Mouse (Mus musculus) Patski (cell line): ENCODE results near the gene Olfr549. TPM values are rescaled to one million over a fixed set of nuclear protein-coding genes. Genes with fewer than 3 reads are reported as not detected.

Experiments used
- ATAC-seq: fragments of 100-300 bp; one replicate; pipeline ENCODE4 v1.8.0; 2021
- CTCF ChIA-PET: fragments of 350-600 bp; sonication (Branson Sonifier 250); formaldehyde crosslinking; loops from one replicate; lab custom pipeline; 2022; ENCODE audit warnings: inconsistent platforms; lab: Charles Lee
- POLR2A ChIA-PET: fragments of 350-600 bp; sonication (Branson Sonifier 250); formaldehyde crosslinking; loops from one replicate; lab custom pipeline; 2022; ENCODE audit warnings: antibody characterized with exemption, inconsistent platforms; lab: Charles Lee
- DNase-seq: peaks from one replicate; pipeline ENCODE4 v3.0.0-alpha.2; 2011; ENCODE audit warnings: low read depth, low spot score
- H3K27me3 ChIP-seq: fragments of 371-371 bp; one replicate; pipeline ENCODE4 v1.5.1; 2021
- CTCF ChIP-seq: fragments of 100-300 bp; IDR thresholded peaks from one replicate; pipeline ENCODE4 v1.5.1; 2021
- in situ Hi-C: fragments of 300-500 bp; cut with MboI; formaldehyde crosslinking; loops from 3 replicates; pipeline ENCODE4 v1.11.1; 2018; ENCODE audit warnings: low pct_unique_long_range_greater_than_20kb, mixed read lengths
- polyA plus RNA-seq: library from polyadenylated mRNA; unstranded; gene quantifications from one replicate; pipeline ENCODE4 v1.2.3, GENCODE M21; 2021

Olfr549 gene
- not detected for polyA plus RNA-seq

GRCm38 (mm10) chr7:102549570-102549969 is at the start of gene Olfr549:
Gene Olfr549, plus strand, starts transcription at chr7:102549870.
- ATAC-seq (no peak), DNase-seq (no peak)
- no peak for TF ChIP-seq CTCF
- in situ Hi-C loops = no loop called here
- CTCF ChIA-PET = no interaction called here
- H3K27me3 ChIP-seq = peaks cover 13% of the 10 kb centered on the region
- POLR2A ChIA-PET = no interaction called here

- POLR2A ChIA-PET = no interaction called here
- in situ Hi-C loops = no loop called here
- no peak for TF ChIP-seq CTCF
- no peak for DNase-seq
- CTCF ChIA-PET = no interaction called here
- ATAC-seq = no peak
- peaks cover 3% of the 10 kb centered on the region for H3K27me3 ChIP-seq
Observed at GRCm38 (mm10) chr7:102501986-102502385, 47.7 kb upstream of the Olfr549 start.

GRCm38 (mm10) chr7:102506848-102507247 is 42.8 kb upstream of the Olfr549 start:
- in situ Hi-C loops = loop anchor here (5.0 kb wide), 2 partner anchors 130 to 410 kb away; partner anchors contain the start of genes Olfr554 and Olfr571
- DNase-seq (peak; percentile 22), ATAC-seq (peak; percentile 86)
- ChIA-PET CTCF (interaction anchor here (1.4 kb wide), 1 partner anchor 129 kb away, joined by 4 read pairs; no protein-coding TSS in a partner anchor), POLR2A (no interaction called here)
- TF ChIP-seq CTCF = peak; percentile 86
- no peaks in the 10 kb centered on the region for H3K27me3 ChIP-seq

- POLR2A ChIA-PET = no interaction called here
- ATAC-seq (no peak), DNase-seq (no peak)
- in situ Hi-C loops = loop anchor here (5.0 kb wide), 2 partner anchors 129 to 409 kb away; partner anchors contain the start of genes Olfr554 and Olfr571
- TF ChIP-seq CTCF = no peak
- H3K27me3 ChIP-seq = no peaks in the 10 kb centered on the region
- CTCF ChIA-PET = interaction anchor here (1.4 kb wide), 1 partner anchor 128 kb away, joined by 4 read pairs; no protein-coding TSS in a partner anchor
Observed at GRCm38 (mm10) chr7:102508066-102508465, 41.6 kb upstream of the Olfr549 start.

GRCm38 (mm10) chr7:102508666-102509065 is 41.0 kb upstream of the Olfr549 start:
- CTCF ChIA-PET = no interaction called here
- TF ChIP-seq CTCF = no peak
- in situ Hi-C loops = loop anchor here (5.0 kb wide), 2 partner anchors 129 to 409 kb away; partner anchors contain the start of genes Olfr554 and Olfr571
- H3K27me3 ChIP-seq = no peaks in the 10 kb centered on the region
- ATAC-seq (no peak), DNase-seq (no peak)
- POLR2A ChIA-PET = no interaction called here

- ATAC-seq (no peak), DNase-seq (no peak)
- in situ Hi-C loops = loop anchor here (5.0 kb wide), 2 partner anchors 128 to 408 kb away; partner anchors contain the start of genes Olfr554 and Olfr571
- TF ChIP-seq CTCF = no peak
- CTCF ChIA-PET = no interaction called here
- POLR2A ChIA-PET = no interaction called here
- no peaks in the 10 kb centered on the region for H3K27me3 ChIP-seq
Observed at GRCm38 (mm10) chr7:102509726-102510125, 39.9 kb upstream of the Olfr549 start.

GRCm38 (mm10) chr7:102511927-102512326 is 37.7 kb upstream of the Olfr549 start:
- ChIA-PET CTCF (interaction anchor here (1.7 to 1.8 kb wide), 2 partner anchors 12 to 125 kb away, joined by 3 to 17 read pairs; partner anchors contain the start of genes Olfr545 and Olfr554), POLR2A (no interaction called here)
- no peak for TF ChIP-seq CTCF
- H3K27me3 ChIP-seq = no peaks in the 10 kb centered on the region
- ATAC-seq (no peak), DNase-seq (no peak)
- in situ Hi-C loops = no loop called here

GRCm38 (mm10) chr7:102512814-102513435 is 36.7 kb upstream of the Olfr549 start:
- CTCF ChIA-PET = interaction anchor here (0.8 to 1.8 kb wide), 6 partner anchors 9 to 229 kb away, joined by 3 to 17 read pairs (median 4); partner anchors contain the start of gene Olfr554
- in situ Hi-C loops = no loop called here
- peak; percentile 100 for TF ChIP-seq CTCF
- ATAC-seq (peak; percentile 96), DNase-seq (no peak)
- POLR2A ChIA-PET = no interaction called here
- H3K27me3 ChIP-seq = no peaks in the 10 kb centered on the region

- no peak for TF ChIP-seq CTCF
- in situ Hi-C loops = no loop called here
- POLR2A ChIA-PET = no interaction called here
- H3K27me3 ChIP-seq = no peaks in the 10 kb centered on the region
- no peak for ATAC-seq
- CTCF ChIA-PET = interaction anchor here (1.2 to 1.6 kb wide), 2 partner anchors 10 to 228 kb away, joined by 3 to 4 read pairs; no protein-coding TSS in a partner anchor
- DNase-seq = no peak
Observed at GRCm38 (mm10) chr7:102514144-102514543, 35.5 kb upstream of the Olfr549 start.

- ATAC-seq (no peak), DNase-seq (no peak)
- in situ Hi-C loops = no loop called here
- CTCF ChIA-PET = interaction anchor here (0.9 kb wide), 1 partner anchor 121 kb away, joined by 3 read pairs; no protein-coding TSS in a partner anchor
- TF ChIP-seq CTCF = no peak
- POLR2A ChIA-PET = no interaction called here
- H3K27me3 ChIP-seq = no peaks in the 10 kb centered on the region
Observed at GRCm38 (mm10) chr7:102516261-102517050, 33.2 kb upstream of the Olfr549 start.

GRCm38 (mm10) chr7:102517051-102517335 is 32.7 kb upstream of the Olfr549 start:
- POLR2A ChIA-PET = no interaction called here
- ATAC-seq = no peak
- in situ Hi-C loops = no loop called here
- no peak for DNase-seq
- TF ChIP-seq CTCF = no peak
- CTCF ChIA-PET = no interaction called here
- no peaks in the 10 kb centered on the region for H3K27me3 ChIP-seq
